Mouse (Mus musculus) kidney, postnatal 0 days (tissue): ENCODE data around the gene Dedd2. TPM values are rescaled to one million over a fixed set of nuclear protein-coding genes. Genes with fewer than 3 reads are reported as not detected.

Source experiments
- ATAC-seq: fragments of 200-750 bp; cut with Nextera tagmentation; replicated peaks from 2 replicates; pipeline ENCODE4 v1.8.0; 2017; ENCODE audit warnings: low read depth, moderate number of reproducible peaks, moderate TSS enrichment, moderate library complexity; ENCODE audit not compliant: low FRiP score
- DNase-seq: peaks from one replicate; pipeline ENCODE4 v3.0.0-alpha.2; 2016; ENCODE audit warnings: low spot score
- H3K27ac ChIP-seq: fragments of 300-500 bp; sonication (generic); 2 replicates; pipeline ENCODE4 v1.5.1; 2014; ENCODE audit warnings: mild to moderate bottlenecking
- H3K27me3 ChIP-seq: fragments of 300-500 bp; sonication (generic); 2 replicates; pipeline ENCODE4 v1.6.1; 2014; ENCODE audit warnings: low read length, mixed read lengths; ENCODE audit not compliant: insufficient read depth
- H3K36me3 ChIP-seq: fragments of 300-500 bp; sonication (generic); 2 replicates; pipeline ENCODE4 v1.6.1; 2014; ENCODE audit warnings: low read length, mixed read lengths; ENCODE audit not compliant: insufficient read depth
- H3K4me1 ChIP-seq: fragments of 300-500 bp; sonication (generic); replicated peaks from 2 replicates; pipeline ENCODE4 v1.6.1; 2014; ENCODE audit warnings: antibody characterized with exemption, low read length, mixed read lengths; ENCODE audit not compliant: insufficient read depth
- H3K4me2 ChIP-seq: fragments of 300-500 bp; sonication (generic); 2 replicates; pipeline ENCODE4 v1.6.1; 2014; ENCODE audit warnings: mild to moderate bottlenecking, low read length, moderate library complexity, mixed read lengths
- H3K4me3 ChIP-seq: fragments of 300-500 bp; sonication (generic); replicated peaks from 2 replicates; pipeline ENCODE4 v1.5.1; 2014; ENCODE audit warnings: low read depth, low read length
- H3K9ac ChIP-seq: fragments of 300-500 bp; sonication (generic); 2 replicates; pipeline ENCODE4 v1.6.1; 2014; ENCODE audit warnings: low read depth, low read length
- H3K9me3 ChIP-seq: fragments of 300-500 bp; sonication (generic); replicated peaks from 2 replicates; pipeline ENCODE4 v1.6.1; 2016; ENCODE audit warnings: low read length, inconsistent platforms, mixed read lengths
- CTCF ChIP-seq: IDR thresholded peaks from 2 replicates; pipeline ENCODE4 v1.5.1; 2016; ENCODE audit warnings: antibody characterized with exemption, low read depth, mild to moderate bottlenecking, moderate library complexity
- whole genome bisulfite sequencing: fragments of 180-500 bp; shearing (Covaris S2); extraction: QIAGEN DNeasy Blood & Tissue Kit; methylation state at CpG from one replicate; pipeline ENCODE4 v1.1.7; 2014; 5-methylcytosine and 5-hydroxymethylcytosine counted together
- polyA plus RNA-seq: library from polyadenylated mRNA; unstranded; fragments of >200 nt; fragmentation: Nextera tagmentation; extraction: Ambion mirVana; gene quantifications from 2 replicates; pipeline ENCODE4 v1.2.1, GENCODE M21; 2015

The Dedd2 gene
- polyA plus RNA-seq, 1 experiment from 2014 or later = 15.6 TPM

DNA sequence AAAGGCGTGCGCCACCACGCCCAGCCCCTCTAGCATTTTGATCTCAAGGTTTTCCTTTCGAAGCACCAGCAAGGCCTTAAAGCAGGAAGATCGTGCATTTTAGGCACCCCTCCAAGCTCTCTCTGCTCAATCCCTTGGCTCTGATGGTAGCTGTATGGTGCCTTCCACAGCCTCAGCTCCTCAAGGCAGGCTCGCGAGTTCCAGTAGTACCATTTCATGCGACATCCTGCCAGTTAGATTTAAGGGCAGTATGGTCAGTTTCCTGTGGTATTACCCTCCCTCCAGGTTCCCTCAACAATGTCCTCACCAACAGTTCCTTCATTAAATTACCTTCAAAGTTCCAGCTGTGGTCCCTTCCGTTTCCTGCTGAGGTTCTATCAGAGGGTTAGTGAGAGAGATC lies 24.3 kb downstream of the Dedd2 start:
- Histone ChIP-seq H3K9ac (no peak overlapping the region), H3K27me3 (no peaks in the 10 kb centered on the region), H3K36me3 (no peaks in the 10 kb centered on the region), H3K27ac (no peak overlapping the region), H3K4me2 (no peak overlapping the region), H3K4me3 (no peak overlapping the region), H3K4me1 (no peaks in the 10 kb centered on the region), H3K9me3 (no peaks in the 10 kb centered on the region)
- WGBS = 76% methylated on average over 9 of the region's 9 CpGs
- no peak for TF ChIP-seq CTCF
- DNase-seq = no peak
- ATAC-seq = no peak

DNA sequence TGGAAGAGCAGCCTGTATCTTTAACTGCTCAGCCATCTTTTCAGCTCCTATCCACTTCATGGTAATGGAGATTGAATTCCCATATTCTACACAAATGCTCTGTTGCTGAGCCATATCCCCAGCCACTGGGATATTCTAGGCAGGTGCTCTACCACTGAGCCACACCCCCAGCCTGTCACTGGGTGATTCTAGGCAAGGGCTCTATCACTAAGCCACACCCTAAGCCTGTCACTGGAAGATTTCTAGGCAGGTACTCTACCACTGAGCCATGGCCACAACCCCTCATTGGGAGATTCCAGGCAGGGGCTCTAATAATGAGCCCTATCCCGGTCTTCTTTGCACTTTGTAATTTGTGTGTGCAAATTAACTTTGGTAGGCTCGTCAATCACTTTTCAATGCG lies 25.3 kb downstream of the Dedd2 start:
- no peak overlapping the region for H3K27ac ChIP-seq
- TF ChIP-seq CTCF = no peak
- no peaks in the 10 kb centered on the region for H3K27me3 ChIP-seq
- H3K4me1 ChIP-seq = no peaks in the 10 kb centered on the region
- WGBS = 82% methylated on average over 3 of the region's 3 CpGs
- DNase-seq (no peak), ATAC-seq (no peak)
- H3K9me3 ChIP-seq = no peaks in the 10 kb centered on the region
- H3K36me3 ChIP-seq = no peaks in the 10 kb centered on the region
- H3K4me2 ChIP-seq = no peak overlapping the region
- no peak overlapping the region for H3K4me3 ChIP-seq
- H3K9ac ChIP-seq = no peak overlapping the region

DNA sequence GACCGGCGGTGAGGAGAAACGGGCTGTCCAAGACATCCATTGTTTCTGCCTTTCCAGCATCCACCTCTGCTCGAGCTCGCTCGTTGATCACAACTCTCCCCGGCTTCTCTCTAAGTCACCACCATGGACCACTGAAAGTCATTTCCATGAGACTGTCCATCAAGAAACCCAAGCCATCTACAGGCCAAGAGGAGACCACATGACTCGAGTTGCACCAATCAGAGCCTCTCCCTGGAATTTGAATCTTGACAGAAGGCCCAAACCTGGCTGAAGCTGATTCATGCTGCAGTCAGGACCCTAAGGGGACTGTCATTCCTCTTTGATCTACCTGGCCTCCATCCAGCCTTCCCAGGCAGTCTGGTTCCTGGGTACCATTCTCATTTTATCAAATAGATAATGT lies 28.3 kb downstream of the Dedd2 start:
- ATAC-seq (no peak), DNase-seq (no peak)
- 76% methylated on average over 8 of the region's 8 CpGs for WGBS
- Histone ChIP-seq H3K36me3 (no peaks in the 10 kb centered on the region), H3K4me2 (no peak overlapping the region), H3K9ac (no peak overlapping the region), H3K4me3 (no peak overlapping the region), H3K27me3 (no peaks in the 10 kb centered on the region), H3K27ac (no peak overlapping the region), H3K9me3 (no peaks in the 10 kb centered on the region), H3K4me1 (no peaks in the 10 kb centered on the region)
- no peak for TF ChIP-seq CTCF

DNA sequence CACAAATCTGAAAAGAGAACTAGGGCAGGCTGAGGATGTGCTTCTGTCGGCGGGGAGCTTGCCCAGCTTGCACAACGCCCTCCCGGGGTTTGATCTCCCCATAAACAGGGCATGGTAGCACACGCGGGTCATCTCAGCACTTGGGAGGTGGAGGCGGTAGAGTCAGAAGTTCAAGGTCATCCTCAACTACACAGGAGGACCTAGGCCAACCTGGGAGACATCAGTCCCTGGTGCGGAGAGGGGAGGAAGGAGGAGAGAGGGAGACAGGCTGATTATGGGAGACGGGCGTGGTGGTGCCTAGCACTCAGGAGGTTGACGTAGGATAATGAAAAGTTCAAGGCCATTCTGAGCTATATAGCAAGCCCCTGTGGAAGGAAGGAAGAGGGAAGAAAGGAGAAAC lies 29.6 kb downstream of the Dedd2 start:
- ATAC-seq = no peak
- no peaks in the 10 kb centered on the region for H3K9me3 ChIP-seq
- TF ChIP-seq CTCF = no peak

DNA sequence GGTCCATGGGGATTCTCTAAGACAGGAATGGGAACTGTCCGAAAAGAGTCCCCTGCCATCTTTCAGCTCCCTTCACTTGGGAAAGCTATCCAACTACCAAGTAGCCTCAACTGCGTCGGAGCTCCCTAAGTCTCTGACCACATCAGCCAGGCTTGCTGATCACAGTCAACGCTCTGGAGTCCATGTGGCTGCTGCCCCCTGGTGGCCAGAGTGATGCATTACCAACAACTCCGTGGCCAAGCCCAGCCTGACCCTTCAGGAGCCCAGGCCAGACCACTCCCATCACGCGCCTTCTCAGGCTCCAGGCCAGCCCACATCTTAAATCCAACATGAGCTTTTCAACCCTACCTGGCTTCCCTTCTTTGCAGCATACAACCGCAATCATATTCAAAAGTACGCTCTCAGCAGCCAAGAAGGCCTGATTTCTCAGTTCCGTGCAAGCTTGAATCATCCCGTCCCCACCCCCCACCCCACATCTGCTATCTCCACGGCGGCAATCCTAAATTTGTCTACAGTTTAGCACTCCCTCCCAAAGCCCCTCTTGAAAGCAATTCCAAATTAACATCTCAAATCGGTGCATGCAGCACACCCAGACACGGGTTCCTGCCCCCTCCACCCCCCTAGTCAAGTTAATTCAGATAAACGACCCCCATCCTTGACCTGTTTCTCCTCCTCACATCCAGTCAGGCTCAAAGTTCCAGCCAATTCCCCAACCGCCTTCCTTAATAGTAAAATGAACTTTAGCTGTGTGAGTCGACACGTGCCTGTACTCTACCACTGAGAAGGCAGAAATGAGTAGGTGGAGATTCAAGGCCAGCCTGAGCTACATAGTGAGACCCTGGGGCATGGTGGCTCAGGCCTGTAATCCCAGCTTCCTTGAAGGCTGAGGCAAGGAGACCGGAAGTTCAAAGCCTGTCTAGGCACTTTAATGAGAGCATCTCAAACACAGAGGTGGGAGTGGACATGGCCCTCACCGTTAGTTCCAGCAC lies 32.5 kb downstream of the Dedd2 start:
- Histone ChIP-seq H3K9ac (no peak overlapping the region), H3K4me2 (no peak overlapping the region), H3K9me3 (no peaks in the 10 kb centered on the region), H3K4me3 (no peak overlapping the region), H3K27ac (no peak overlapping the region), H3K4me1 (no peaks in the 10 kb centered on the region), H3K27me3 (peaks cover 4% of the 10 kb centered on the region), H3K36me3 (no peaks in the 10 kb centered on the region)
- peak; percentile 78 for ATAC-seq
- TF ChIP-seq CTCF = peak; percentile 94
- DNase-seq = peak; percentile 86
- 22% methylated on average over 21 of the region's 21 CpGs for WGBS

More for the DNA sequence above, 29.6 kb downstream of the Dedd2 start:
- H3K27me3 ChIP-seq = no peaks in the 10 kb centered on the region
- no peak overlapping the region for H3K27ac ChIP-seq
- H3K9ac ChIP-seq = no peak overlapping the region
- no peak overlapping the region for H3K4me3 ChIP-seq
- H3K4me1 ChIP-seq = no peaks in the 10 kb centered on the region
- WGBS = 82% methylated on average over 11 of the region's 11 CpGs
- no peak overlapping the region for H3K4me2 ChIP-seq
- DNase-seq = no peak
- no peaks in the 10 kb centered on the region for H3K36me3 ChIP-seq

DNA sequence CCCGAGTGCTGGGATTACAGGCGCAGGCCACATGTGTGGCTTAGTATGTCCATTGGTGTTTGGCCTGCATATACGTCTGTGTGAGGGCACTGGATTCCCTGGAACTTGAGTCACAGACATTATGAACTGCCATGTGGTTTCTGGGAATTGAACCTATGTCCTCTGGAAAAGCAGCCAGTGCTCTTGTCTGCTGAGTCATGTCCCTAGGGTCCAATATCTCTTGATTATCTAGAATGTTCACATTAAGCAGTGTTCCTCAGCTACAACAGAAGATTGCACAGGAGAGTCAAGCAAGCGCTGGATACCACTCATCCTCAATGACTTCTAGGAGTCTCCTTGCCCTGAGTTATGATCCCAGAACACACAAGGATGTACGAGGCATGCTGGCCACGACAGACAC lies 36.3 kb downstream of the Dedd2 start:
- Histone ChIP-seq H3K27ac (no peak overlapping the region), H3K27me3 (peaks cover 35% of the 10 kb centered on the region), H3K9ac (no peak overlapping the region), H3K4me3 (no peak overlapping the region), H3K4me2 (no peak overlapping the region), H3K9me3 (no peaks in the 10 kb centered on the region), H3K4me1 (no peaks in the 10 kb centered on the region), H3K36me3 (no peaks in the 10 kb centered on the region)
- 69% methylated on average over 6 of the region's 6 CpGs for WGBS
- ATAC-seq (no peak), DNase-seq (no peak)
- no peak for TF ChIP-seq CTCF
